Mouse (Mus musculus) stomach, postnatal 0 days (tissue): ENCODE results near the gene Fkbp8. TPM values are rescaled to one million over a fixed set of nuclear protein-coding genes. Genes with fewer than 3 reads are reported as not detected.
A peak's percentile ranks its signal among the peaks of the same experiment; 100 is the strongest.

Experiments
- ATAC-seq: fragments of 200-750 bp; cut with Nextera tagmentation; 2 replicates; pipeline ENCODE4 v1.8.0; 2017; ENCODE audit not compliant: low FRiP score, low TSS enrichment
- DNase-seq: peaks from one replicate; pipeline ENCODE4 v3.0.0-alpha.2; 2016; ENCODE audit warnings: low spot score
- H3K27ac ChIP-seq: fragments of 300-500 bp; sonication (generic); replicated peaks from 2 replicates; pipeline ENCODE4 v1.5.1; 2014; ENCODE audit warnings: mild to moderate bottlenecking, control low read depth
- H3K27me3 ChIP-seq: fragments of 300-500 bp; sonication (generic); 2 replicates; pipeline ENCODE4 v1.6.1; 2014; ENCODE audit warnings: low read length; ENCODE audit not compliant: control insufficient read depth, insufficient read depth
- H3K36me3 ChIP-seq: fragments of 300-500 bp; sonication (generic); 2 replicates; pipeline ENCODE4 v1.6.1; 2014; ENCODE audit warnings: low read length, mixed read lengths; ENCODE audit not compliant: control insufficient read depth, insufficient read depth
- H3K4me1 ChIP-seq: fragments of 300-500 bp; sonication (generic); replicated peaks from 2 replicates; pipeline ENCODE4 v1.6.1; 2014; ENCODE audit warnings: antibody characterized with exemption; ENCODE audit not compliant: control insufficient read depth, insufficient read depth
- H3K4me2 ChIP-seq: fragments of 300-500 bp; sonication (generic); replicated peaks from 2 replicates; pipeline ENCODE4 v1.6.1; 2014; ENCODE audit warnings: low read depth, mild to moderate bottlenecking, control low read depth, moderate library complexity
- H3K4me3 ChIP-seq: fragments of 300-500 bp; sonication (generic); 2 replicates; pipeline ENCODE4 v1.5.1; 2014; ENCODE audit warnings: low read depth, low read length, control low read depth
- H3K9ac ChIP-seq: fragments of 300-500 bp; sonication (generic); 2 replicates; pipeline ENCODE4 v1.6.1; 2014; ENCODE audit warnings: mild to moderate bottlenecking, low read length, control low read depth, mixed read lengths
- H3K9me3 ChIP-seq: fragments of 300-500 bp; sonication (generic); 2 replicates; pipeline ENCODE4 v1.6.1; 2016; ENCODE audit warnings: low read length; ENCODE audit not compliant: control insufficient read depth
- CTCF ChIP-seq: IDR thresholded peaks from 2 replicates; pipeline ENCODE4 v1.5.1; 2016; ENCODE audit warnings: antibody characterized with exemption, low read depth, mild to moderate bottlenecking, moderate library complexity
- EP300 ChIP-seq: optimal IDR thresholded peaks from 2 replicates; pipeline ENCODE3; 2016; ENCODE audit warnings: antibody characterized with exemption
- WGBS: fragments of 180-500 bp; shearing (Covaris S2); extraction: QIAGEN DNeasy Blood & Tissue Kit; methylation state at CpG from one replicate; pipeline ENCODE4 v1.1.7; 2014; 5-methylcytosine and 5-hydroxymethylcytosine counted together
- polyA plus RNA-seq: library from polyadenylated mRNA; unstranded; fragments of >200 nt; fragmentation: Nextera tagmentation; extraction: Ambion mirVana; gene quantifications from 2 replicates; pipeline ENCODE4 v1.2.1, GENCODE M21; 2015

Fkbp8 gene
- polyA plus RNA-seq, 1 experiment from 2014 or later: 179 TPM

DNA sequence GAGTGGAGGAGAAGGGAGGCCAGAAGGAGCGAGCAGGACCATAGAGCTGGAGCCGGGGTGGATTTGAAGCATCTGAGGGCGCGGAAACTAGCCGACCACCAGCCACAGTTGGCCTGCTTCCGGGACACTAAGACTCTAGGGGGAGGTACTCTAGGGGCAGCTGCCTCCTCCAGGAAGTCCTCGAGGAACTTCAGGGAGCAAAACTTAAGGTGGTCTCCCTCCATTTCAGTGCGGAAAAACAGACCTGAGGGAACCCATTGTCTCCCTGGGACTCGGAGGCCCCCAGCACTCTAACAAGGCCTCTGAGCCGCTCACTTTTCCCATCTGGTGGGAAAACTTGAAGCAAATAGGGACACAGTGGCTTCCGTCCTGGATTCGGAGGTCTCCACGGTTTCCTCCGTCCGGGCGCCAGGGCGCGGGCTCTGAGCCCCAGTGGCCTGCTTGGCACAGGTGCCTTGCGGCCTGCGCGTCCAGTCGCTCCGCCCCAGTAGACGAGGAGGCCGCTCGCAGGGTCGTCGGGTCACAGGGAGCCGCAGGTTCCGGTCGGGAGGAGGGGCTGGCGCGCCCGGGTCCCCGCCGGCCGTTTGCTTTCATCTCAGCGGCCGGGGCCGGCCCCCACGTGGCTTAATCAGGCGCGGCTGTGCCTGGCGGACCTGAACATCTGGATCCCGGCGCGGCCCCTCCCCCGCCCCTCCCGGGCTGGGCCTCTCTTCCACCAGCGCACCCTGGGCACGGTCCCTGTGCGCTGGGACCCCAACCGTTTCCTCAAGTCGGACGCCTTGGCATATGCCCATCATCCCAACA lies 39.3 kb upstream of the Fkbp8 start:
- H3K4me2 ChIP-seq: peak overlapping the region; percentile 50
- H3K9me3 ChIP-seq: no peaks in the 10 kb centered on the region
- H3K4me3 ChIP-seq: peak overlapping the region; percentile 31
- H3K36me3 ChIP-seq: no peaks in the 10 kb centered on the region
- TF ChIP-seq EP300 (no peak), CTCF (no peak)
- DNase-seq (peak; percentile 47), ATAC-seq (no peak)
- 7% methylated on average over 55 of the region's 55 CpGs for WGBS
- no peak overlapping the region for H3K27ac ChIP-seq
- H3K9ac ChIP-seq: peak overlapping the region; percentile 27; the same call in 1 of the 2 replicates
- H3K27me3 ChIP-seq: peaks cover 35% of the 10 kb centered on the region; the same call in 1 of the 2 replicates
- H3K4me1 ChIP-seq: 0 out of 2 replicates have a peak, but pooled peaks cover 4% of the 10 kb centered on the region

DNA sequence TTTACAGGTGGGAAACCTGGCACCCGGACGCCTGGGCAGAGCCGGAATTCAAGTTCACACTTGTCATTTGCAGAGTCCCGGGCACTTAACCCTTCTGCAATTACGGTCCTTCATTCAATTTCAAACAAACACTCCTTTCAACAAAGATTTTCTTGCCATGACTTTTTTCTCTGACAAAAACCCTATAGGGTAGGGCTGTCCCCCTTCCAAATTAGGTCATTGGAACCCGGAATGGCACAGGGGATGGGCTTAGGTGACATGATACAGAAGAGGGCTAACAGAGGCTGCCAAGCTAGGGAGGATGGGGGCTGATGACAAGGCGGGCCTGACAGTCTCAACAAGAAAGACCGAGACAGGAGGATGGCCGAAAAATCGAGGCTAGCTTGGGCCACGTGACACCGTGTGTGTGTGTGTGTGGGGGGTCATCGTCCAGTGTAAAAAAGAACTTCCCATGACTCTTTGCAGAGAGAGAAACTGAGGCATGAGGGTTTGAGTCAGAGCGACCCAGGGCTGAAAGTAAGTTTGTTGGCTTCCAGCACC lies 38.5 kb upstream of the Fkbp8 start:
- 0 out of 2 replicates have a peak, but pooled peaks cover 4% of the 10 kb centered on the region for H3K4me1 ChIP-seq
- WGBS: 7% methylated on average over 14 of the region's 14 CpGs

DNA sequence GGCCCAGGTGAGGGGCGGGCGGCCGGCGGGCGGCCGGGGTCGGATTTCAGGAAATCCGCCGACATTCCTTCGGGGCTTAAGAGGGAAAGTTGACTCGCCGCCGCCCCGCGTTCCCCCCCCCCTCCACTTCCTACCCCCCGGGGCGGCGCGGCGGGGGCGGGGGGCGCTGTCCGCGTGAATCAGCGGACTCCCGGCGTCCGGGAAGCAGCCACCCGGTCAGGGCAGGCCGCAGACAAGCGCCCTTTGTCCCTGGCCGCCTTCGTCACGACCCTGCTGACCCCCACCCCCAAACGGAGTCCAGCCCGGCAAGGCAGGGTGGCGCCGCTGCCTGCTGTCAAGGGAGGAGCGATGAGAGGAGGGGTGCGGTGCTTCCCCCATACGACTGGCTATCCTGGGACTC lies 37.9 kb upstream of the Fkbp8 start:
- H3K4me1 ChIP-seq: 0 out of 2 replicates have a peak, but pooled peaks cover 4% of the 10 kb centered on the region
- H3K27ac ChIP-seq: no peak overlapping the region
- 5% methylated on average over 29 of the region's 41 CpGs for WGBS
- H3K9ac ChIP-seq: no peak overlapping the region
- no peak for TF ChIP-seq EP300
- no peak for TF ChIP-seq CTCF
- peak overlapping the region; percentile 55 for H3K4me2 ChIP-seq
- DNase-seq: peak; percentile 28
- no peaks in the 10 kb centered on the region for H3K9me3 ChIP-seq
- peaks cover 46% of the 10 kb centered on the region for H3K27me3 ChIP-seq
- no peaks in the 10 kb centered on the region for H3K36me3 ChIP-seq
- H3K4me3 ChIP-seq: peak overlapping the region; percentile 30
- ATAC-seq: no peak

More for the DNA sequence above, 38.5 kb upstream of the Fkbp8 start:
- Histone ChIP-seq H3K9me3 (no peaks in the 10 kb centered on the region), H3K27ac (no peak overlapping the region), H3K4me2 (peak overlapping the region; percentile 55), H3K4me3 (peak overlapping the region; percentile 31), H3K36me3 (no peaks in the 10 kb centered on the region), H3K9ac (no peak overlapping the region), H3K27me3 (peaks cover 43% of the 10 kb centered on the region)
- no peak for ATAC-seq
- DNase-seq: no peak
- no peak for TF ChIP-seq CTCF
- TF ChIP-seq EP300: no peak

DNA sequence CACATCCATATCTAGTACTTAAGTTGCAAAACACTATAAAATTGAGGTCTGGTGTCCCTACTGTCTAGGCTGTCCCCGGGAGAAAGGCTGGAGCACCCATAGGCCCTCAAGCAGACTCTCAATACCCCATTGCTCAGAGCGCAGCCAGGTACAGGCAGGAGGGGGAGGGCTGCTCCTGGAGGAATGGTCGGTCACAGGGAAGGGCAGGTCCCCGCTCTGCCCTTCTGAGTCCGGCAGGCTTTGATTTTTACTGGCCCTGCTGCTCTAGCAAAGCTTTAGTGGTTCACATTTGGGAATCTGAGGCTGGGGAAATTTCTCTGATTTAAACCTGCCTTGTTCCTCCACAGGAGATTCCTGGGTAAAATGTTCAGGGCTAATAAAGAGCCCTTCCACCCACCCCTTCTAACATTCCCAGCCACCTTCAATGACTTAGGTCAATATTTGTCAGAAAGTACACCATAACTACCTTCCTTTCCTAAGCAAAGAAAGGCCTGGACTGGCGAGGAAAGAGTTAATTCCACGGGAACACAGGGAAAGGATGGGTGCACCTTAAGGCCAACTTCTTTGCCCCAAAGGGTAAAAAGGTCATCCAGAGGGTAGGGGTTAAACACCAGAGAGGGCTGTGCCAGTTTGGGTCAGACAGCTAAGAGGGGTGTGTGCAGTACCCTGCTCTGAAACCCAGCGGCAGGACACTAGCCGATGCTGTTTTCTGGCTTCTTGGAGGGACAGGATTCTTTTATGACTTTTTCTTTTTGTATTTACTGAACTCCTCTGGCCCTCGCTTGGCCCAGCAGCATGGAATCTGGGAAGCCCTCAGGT lies 37.3 kb upstream of the Fkbp8 start:
- Histone ChIP-seq H3K9me3 (no peaks in the 10 kb centered on the region), H3K36me3 (no peaks in the 10 kb centered on the region), H3K9ac (no peak overlapping the region), H3K4me2 (peak overlapping the region; percentile 55; the same call in 1 of the 2 replicates), H3K27ac (no peak overlapping the region), H3K27me3 (peaks cover 51% of the 10 kb centered on the region), H3K4me1 (0 out of 2 replicates have a peak, but pooled peaks cover 4% of the 10 kb centered on the region), H3K4me3 (no peak overlapping the region)
- WGBS: 31% methylated on average over 10 of the region's 10 CpGs
- ATAC-seq (no peak), DNase-seq (no peak)
- TF ChIP-seq CTCF: no peak
- TF ChIP-seq EP300: no peak

DNA sequence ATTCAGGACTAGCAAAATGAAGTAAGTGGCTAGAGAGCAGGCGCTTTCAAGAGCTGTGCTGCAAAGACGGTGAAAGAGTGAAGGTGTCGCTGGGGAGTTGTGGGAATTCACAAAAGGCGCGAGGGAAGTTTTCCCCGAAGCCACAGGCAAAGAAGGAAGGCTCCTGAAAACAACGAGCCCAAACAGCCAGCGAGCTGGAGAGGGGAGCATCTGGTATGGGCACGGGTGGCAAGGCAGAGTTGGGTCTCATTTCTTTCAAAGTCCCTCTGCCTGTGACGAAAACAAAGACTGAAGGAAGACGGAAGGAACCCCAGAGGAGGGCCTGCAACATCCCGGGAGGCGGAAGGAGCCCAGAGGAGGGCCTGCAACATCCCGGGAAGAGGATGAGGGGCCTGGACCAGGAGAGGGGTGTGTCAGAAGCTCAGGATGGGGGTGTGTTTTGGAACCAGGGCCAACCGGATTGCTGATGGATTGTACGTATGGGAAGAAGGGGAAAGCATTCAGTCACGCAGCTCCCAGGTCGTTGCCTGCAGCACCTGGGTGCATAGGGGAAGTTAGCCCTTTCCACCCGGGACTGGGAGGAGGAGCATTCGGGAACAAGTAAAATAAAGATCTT lies 36.5 kb upstream of the Fkbp8 start:
- H3K36me3 ChIP-seq: no peaks in the 10 kb centered on the region
- H3K4me3 ChIP-seq: no peak overlapping the region
- 17% methylated on average over 20 of the region's 20 CpGs for WGBS
- ATAC-seq (no peak), DNase-seq (no peak)
- TF ChIP-seq CTCF (no peak), EP300 (no peak)
- peaks cover 56% of the 10 kb centered on the region for H3K27me3 ChIP-seq
- no peak overlapping the region for H3K4me2 ChIP-seq
- no peak overlapping the region for H3K27ac ChIP-seq
- 0 out of 2 replicates have a peak, but pooled peaks cover 4% of the 10 kb centered on the region for H3K4me1 ChIP-seq
- H3K9ac ChIP-seq: no peak overlapping the region
- no peaks in the 10 kb centered on the region for H3K9me3 ChIP-seq
